Mouse (Mus musculus) stomach, postnatal 0 days (tissue): Measurements from ENCODE around the gene Gm3435.
"Not testable (repeated sequence)": the region's sequence is repeated elsewhere in the genome, so short reads cannot be mapped to it uniquely, and the experiment has no call there.

Experiments used
- CTCF ChIP-seq: IDR thresholded peaks from 2 replicates; pipeline ENCODE4 v1.5.1; 2016; ENCODE audit warnings: antibody characterized with exemption, low read depth, mild to moderate bottlenecking, moderate library complexity
- EP300 ChIP-seq: optimal IDR thresholded peaks from 2 replicates; pipeline ENCODE3; 2016; ENCODE audit warnings: antibody characterized with exemption

- TF ChIP-seq CTCF, EP300: not testable (repeated sequence)
Measured at GRCm38 (mm10) chr17:14992522-14993138, 17.3 kb upstream of the Gm3435 start.
